Mouse (Mus musculus): ENCODE measurements around the gene Rab23. TPM values are rescaled to one million over a fixed set of nuclear protein-coding genes. Genes with fewer than 3 reads are reported as not detected.

Rab23 gene
- total RNA-seq, 2 experiments from 2014 or later: 4.7 to 4.8 TPM

GRCm38 (mm10) chr1:33766520-33767508 is 47.1 kb downstream of the Rab23 start:
- no peak for DNase-seq (ENCODE audit: low spot score)

DNA sequence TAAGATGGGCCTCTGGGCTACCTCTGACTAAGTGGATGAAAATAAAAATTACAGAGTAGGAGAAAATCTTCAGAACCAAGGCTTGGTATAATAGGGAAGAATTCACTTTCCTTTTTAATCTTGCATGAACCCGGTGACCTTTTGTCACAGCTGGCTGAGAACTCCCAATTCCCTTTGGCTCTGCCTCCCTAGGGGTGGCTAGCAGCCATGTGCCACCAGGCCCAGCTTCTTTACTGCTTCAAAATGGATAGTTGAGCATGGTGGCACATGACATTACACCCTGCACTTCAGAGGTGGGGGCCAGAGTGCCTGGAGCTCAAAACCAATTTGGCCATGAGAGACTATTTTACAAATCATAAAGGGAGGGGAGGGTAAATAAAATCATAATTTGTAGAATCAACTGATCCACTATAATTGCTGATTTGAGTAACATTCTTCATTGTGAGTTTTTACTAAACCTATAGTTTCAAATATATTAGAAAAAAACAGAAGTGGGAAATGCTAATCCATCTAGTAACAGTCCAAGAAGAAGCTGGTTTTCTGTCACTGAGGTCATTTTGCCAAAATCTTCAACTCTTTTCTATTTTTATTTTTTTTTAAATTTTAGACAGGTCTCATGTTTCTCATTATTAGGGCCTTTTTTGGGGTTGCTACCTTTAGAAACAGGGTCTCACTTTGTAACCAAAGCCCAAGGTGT is 48.6 kb downstream of the Rab23 start:
- no peak for DNase-seq (ENCODE audit: low spot score)

DNA sequence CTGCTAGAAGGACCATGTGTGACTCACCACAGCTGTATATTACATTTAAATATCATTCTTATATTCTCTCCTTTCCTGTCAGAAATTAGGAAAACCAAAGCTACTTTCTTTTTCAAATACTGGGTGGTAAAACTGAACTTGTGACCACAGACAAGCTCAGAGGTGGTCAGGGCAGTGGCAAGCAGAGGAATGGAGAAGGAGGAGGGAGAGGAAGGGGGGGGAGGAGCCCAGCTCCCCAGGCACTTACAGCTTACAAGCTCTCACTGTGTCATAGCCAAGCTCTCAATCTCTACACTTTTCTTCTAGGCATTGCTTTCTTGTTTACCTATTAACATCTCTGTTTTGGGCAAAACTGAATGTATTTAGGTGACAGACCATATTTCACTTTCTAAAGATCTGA is 49.1 kb downstream of the Rab23 start:
- DNase-seq (ENCODE audit: low spot score): no peak

DNA sequence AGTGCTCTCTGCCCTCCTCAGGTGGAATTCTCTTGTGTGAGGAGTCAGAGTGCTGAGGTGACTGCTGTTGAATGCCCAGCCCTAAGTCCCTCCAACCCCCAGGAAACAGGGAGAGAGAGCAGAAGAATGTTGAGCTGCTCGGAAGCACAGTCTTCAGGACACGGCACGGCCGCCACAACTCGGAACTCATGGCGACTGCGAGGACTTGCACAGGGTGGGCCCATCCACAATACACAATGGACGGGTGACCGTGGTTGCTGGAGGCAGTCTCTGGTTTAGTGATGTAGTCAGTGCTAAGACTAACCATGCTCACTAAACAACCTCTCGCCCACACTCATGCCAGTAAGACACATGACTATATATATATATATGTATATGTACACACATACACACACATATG is 51.9 kb downstream of the Rab23 start:
- no peak for DNase-seq (ENCODE audit: low spot score)

DNA sequence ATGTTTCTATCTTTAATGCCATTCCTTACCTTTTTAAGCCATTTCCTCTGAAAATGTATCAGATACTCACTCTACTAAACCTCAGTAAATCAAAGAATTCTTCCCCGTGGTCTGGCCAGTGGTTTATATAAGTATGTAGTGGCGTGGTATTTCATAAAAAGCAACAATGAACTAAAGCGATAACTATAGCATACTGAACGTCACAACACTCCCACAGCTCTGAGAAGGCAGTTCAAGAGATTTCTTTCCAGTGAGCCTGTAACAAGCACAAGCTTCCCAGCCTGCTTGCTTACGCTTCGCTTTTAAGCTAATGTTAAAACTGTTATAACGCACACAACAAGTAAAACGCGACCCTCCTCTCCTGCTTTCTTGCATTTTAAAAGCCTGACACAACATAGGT is 52.4 kb downstream of the Rab23 start:
- no peak for DNase-seq (ENCODE audit: low spot score)

DNA sequence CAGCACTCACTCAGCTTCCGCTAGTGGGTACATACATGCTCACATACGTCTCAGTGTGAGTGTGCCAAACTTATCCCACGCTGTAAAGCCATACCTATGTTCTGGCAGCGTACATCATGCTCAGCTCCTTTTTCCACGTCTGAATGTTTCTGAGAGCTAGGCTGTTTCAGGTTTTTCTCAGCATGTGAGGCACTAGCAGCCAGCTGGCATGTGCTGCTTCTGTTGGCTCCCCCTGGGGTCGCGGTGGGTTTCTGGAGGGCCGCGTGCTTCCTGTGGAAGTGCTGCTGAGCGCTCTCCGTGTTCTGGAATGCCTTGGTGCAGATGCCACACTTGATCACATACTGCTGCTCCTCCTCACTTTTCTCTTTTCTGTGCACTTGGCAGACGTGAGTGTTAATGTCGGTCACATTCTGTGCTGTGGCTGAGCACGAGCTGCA is 56.5 kb downstream of the Rab23 start:
- no peak for DNase-seq (ENCODE audit: low spot score)

DNA sequence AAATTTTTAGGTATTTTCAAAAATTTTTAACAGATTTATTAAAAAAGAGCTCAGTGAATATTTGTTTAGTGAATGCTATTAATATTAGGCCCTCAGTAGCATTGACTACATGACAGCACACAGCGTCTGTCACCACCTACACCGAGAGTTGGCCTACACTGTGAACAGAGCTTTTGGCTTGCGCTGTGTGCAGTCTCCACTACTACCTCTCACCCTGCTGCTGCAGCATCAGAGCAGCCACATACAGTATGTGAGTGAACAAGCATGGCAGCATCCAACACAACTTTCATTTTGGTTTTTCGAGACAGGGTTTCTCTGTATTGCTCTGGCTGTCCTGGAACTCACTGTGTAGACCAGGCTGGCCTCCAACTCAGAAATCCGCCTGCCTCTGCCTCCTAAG is 64.9 kb downstream of the Rab23 start:
- no peak for DNase-seq (ENCODE audit: low spot score)

DNA sequence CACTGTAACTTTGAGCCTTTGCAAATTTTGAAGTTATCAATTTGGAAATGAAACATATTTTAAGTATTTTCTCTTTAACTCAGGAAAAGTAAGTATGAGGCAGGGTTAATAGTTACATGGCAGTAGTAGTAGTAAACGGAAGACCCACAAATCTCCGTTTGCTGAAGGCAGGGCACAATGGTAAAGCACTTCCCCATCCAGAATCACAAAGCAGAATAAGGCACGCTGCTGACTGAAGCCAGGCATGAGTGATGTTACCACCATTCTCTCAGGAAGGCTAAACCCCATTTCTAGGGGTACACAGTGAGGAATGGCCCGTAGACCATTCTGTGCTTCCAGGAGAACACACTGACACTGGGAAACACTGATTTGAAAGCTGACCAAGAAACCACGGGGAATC is 68.4 kb downstream of the Rab23 start:
- DNase-seq (ENCODE audit: low spot score): no peak

DNA sequence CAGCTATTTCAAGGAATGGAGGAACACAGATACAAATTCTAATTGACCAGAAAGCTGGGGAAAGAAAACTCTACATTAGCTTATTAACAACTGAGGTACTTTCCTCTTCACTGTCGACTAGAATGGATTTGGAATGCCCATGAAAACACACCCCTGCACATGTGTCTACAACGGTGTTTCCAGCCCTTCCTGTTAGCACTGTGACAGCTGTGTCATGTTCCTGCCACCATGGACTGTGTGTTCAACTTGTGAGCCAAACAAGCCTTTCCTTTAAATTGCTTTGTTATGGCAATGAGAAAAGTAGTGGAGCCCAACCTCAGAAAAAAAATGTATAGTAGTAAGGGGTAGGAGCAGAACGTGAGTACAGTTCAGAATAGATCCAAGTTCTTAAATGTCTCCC is 68.8 kb downstream of the Rab23 start:
- DNase-seq (ENCODE audit: low spot score): no peak

Other genes starting within 250 kb of the Rab23 start
- gene Prim2, start 50.1 kb upstream of the Rab23 start, total RNA-seq (2021): 1 to 10 TPM; 1.0 to 1.2 TPM
- 10 to 100 TPM; 16.4 to 17.3 TPM for gene Bag2, start 37.9 kb downstream of the Rab23 start, total RNA-seq (2021)
- 10 to 100 TPM in 1 of 2 experiments, 1 to 10 TPM in 1; 9.0 to 12.1 TPM for gene Zfp451, start 94.7 kb downstream of the Rab23 start, total RNA-seq (2021)
- gene Bend6, start 187.9 kb downstream of the Rab23 start, total RNA-seq (2021): 1 to 10 TPM; 4.8 to 5.1 TPM
- gene Dst, start 188.3 kb downstream of the Rab23 start, total RNA-seq (2021): 100 to 1,000 TPM; 265 to 273 TPM